Mouse (Mus musculus): ENCODE results near the gene Cdk14. TPM values are rescaled to one million over a fixed set of nuclear protein-coding genes. Genes with fewer than 3 reads are reported as not detected.

The Cdk14 gene
- 100 to 1,000 TPM; 168 to 203 (median 193) TPM for total RNA-seq (2022)

- no peak for DNase-seq (ENCODE audit: low spot score in 2 of 2)
These were observed at the start of gene Cdk14 for GRCm38 (mm10) chr5:5419992-5420455. Cdk14 (minus strand) TSS chr5:5420312.

GRCm38 (mm10) chr5:5465256-5465655 is 45.1 kb upstream of the Cdk14 start:
- no peak for DNase-seq (ENCODE audit: low spot score in 2 of 2)

GRCm38 (mm10) chr5:5431746-5432438 is 11.8 kb upstream of the Cdk14 start:
- DNase-seq (ENCODE audit: low spot score in 2 of 2): no peak

GRCm38 (mm10) chr5:5423723-5424171 is 3.6 kb upstream of the Cdk14 start:
- DNase-seq (ENCODE audit: low spot score in 2 of 2): no peak

- DNase-seq (ENCODE audit: low spot score in 2 of 2): no peak
These were observed 3.0 kb upstream of the Cdk14 start for GRCm38 (mm10) chr5:5423081-5423480.

- DNase-seq (ENCODE audit: low spot score in 2 of 2): no peak
These were observed 1.3 kb upstream of the Cdk14 start for GRCm38 (mm10) chr5:5421439-5421838.

GRCm38 (mm10) chr5:5419253-5419652 is 859 bp downstream of the Cdk14 start:
- DNase-seq (ENCODE audit: low spot score in 2 of 2): no peak

- DNase-seq (ENCODE audit: low spot score in 2 of 2): no peak
These were observed 5.3 kb downstream of the Cdk14 start for GRCm38 (mm10) chr5:5414835-5415234.

- DNase-seq (ENCODE audit: low spot score in 2 of 2): no peak
These were observed 8.2 kb downstream of the Cdk14 start for GRCm38 (mm10) chr5:5411886-5412285.

- DNase-seq (ENCODE audit: low spot score in 2 of 2): no peak
These were observed 18.1 kb downstream of the Cdk14 start for GRCm38 (mm10) chr5:5401986-5402385.

GRCm38 (mm10) chr5:5392786-5393185 is 27.3 kb downstream of the Cdk14 start:
- no peak for DNase-seq (ENCODE audit: low spot score in 2 of 2)

GRCm38 (mm10) chr5:5380731-5381718 is 39.1 kb downstream of the Cdk14 start:
- DNase-seq (ENCODE audit: low spot score in 2 of 2): peak in 1 of 2 experiments; percentile 11

GRCm38 (mm10) chr5:5379870-5380730 is 40.0 kb downstream of the Cdk14 start:
- DNase-seq (ENCODE audit: low spot score in 2 of 2): peak; percentile 30 to 41

- DNase-seq (ENCODE audit: low spot score in 2 of 2): no peak
These were observed 40.6 kb downstream of the Cdk14 start for GRCm38 (mm10) chr5:5379501-5379869.

GRCm38 (mm10) chr5:5374393-5374792 is 45.7 kb downstream of the Cdk14 start:
- DNase-seq (ENCODE audit: low spot score in 2 of 2): no peak

- no peak for DNase-seq (ENCODE audit: low spot score in 2 of 2)
These were observed 46.6 kb downstream of the Cdk14 start for GRCm38 (mm10) chr5:5373541-5373940.

- DNase-seq (ENCODE audit: low spot score in 2 of 2): no peak
These were observed 47.2 kb downstream of the Cdk14 start for GRCm38 (mm10) chr5:5372936-5373335.

GRCm38 (mm10) chr5:5372354-5372753 is 47.8 kb downstream of the Cdk14 start:
- no peak for DNase-seq (ENCODE audit: low spot score in 2 of 2)

- DNase-seq (ENCODE audit: low spot score in 2 of 2): no peak
These were observed 49.6 kb downstream of the Cdk14 start for GRCm38 (mm10) chr5:5370322-5371082.

GRCm38 (mm10) chr5:5368389-5369164 is 51.5 kb downstream of the Cdk14 start:
- DNase-seq (ENCODE audit: low spot score in 2 of 2): no peak

All from left cerebral cortex, adult 8-10 months (tissue).